Mouse (Mus musculus) G1E (cell line): ENCODE data around the gene Slc22a2. TPM values are rescaled to one million over a fixed set of nuclear protein-coding genes. Genes with fewer than 3 reads are reported as not detected.

Experiments used
- ATAC-seq: 2 replicates; pipeline ENCODE4 v1.8.0; 2016; ENCODE audit warnings: mild to moderate bottlenecking; ENCODE audit not compliant: insufficient number of reproducible peaks, poor library complexity, low FRiP score, severe bottlenecking; ENCODE audit errors: extremely low read depth
- DNase-seq: peaks from one replicate; pipeline ENCODE4 v3.0.0; 2012; ENCODE audit warnings: low spot score
- H3K27me3 ChIP-seq: 2 replicates; pipeline ENCODE4 v1.6.1; 2012; ENCODE audit warnings: mild to moderate bottlenecking, low read length, inconsistent platforms; ENCODE audit not compliant: insufficient read depth
- H3K36me3 ChIP-seq: replicated peaks from 2 replicates; pipeline ENCODE3; 2012; ENCODE audit warnings: mild to moderate bottlenecking, inconsistent platforms
- H3K4me1 ChIP-seq: 2 replicates; pipeline ENCODE4 v1.6.1; 2012; ENCODE audit warnings: low read depth, low read length, inconsistent platforms, mixed read lengths; ENCODE audit not compliant: insufficient read depth
- H3K4me3 ChIP-seq: 2 replicates; pipeline ENCODE4 v1.5.1; 2012; ENCODE audit warnings: low read depth, mild to moderate bottlenecking, inconsistent platforms, low read length, moderate library complexity, mixed read lengths
- H3K9me3 ChIP-seq: replicated peaks from 2 replicates; pipeline ENCODE4 v1.6.1; 2012; ENCODE audit warnings: inconsistent platforms
- CTCF ChIP-seq: IDR thresholded peaks from 2 replicates; pipeline ENCODE4 v1.5.1; 2012; ENCODE audit warnings: low read depth, low read length, inconsistent platforms, mixed read lengths
- GATA1 ChIP-seq: IDR thresholded peaks from 2 replicates; pipeline ENCODE4 v1.6.1; 2012; ENCODE audit warnings: borderline replicate concordance, low read length, inconsistent platforms, mixed read lengths
- GATA2 ChIP-seq: IDR thresholded peaks from 2 replicates; pipeline ENCODE4 v1.6.1; 2012; ENCODE audit warnings: low read depth, low read length, inconsistent platforms, borderline replicate concordance
- POLR2AphosphoS5 ChIP-seq: IDR thresholded peaks from 2 replicates; pipeline ENCODE4 v1.6.1; 2012; ENCODE audit warnings: low read depth, low read length, inconsistent platforms; ENCODE audit not compliant: insufficient replicate concordance
- TAL1 ChIP-seq: conservative IDR thresholded peaks from 2 replicates; pipeline ENCODE4 v1.6.1; 2012; ENCODE audit warnings: low read depth, low read length, inconsistent platforms, mixed read lengths
- polyA plus RNA-seq: library from polyadenylated mRNA; stranded (reverse); fragments of >175 nt; gene quantifications from 2 replicates; pipeline ENCODE4 v1.2.3, GENCODE M21; 2012
- total RNA-seq, 2 experiments: library from RNA; stranded (forward) in 1 of 2; stranded (reverse) in 1 of 2; fragments of 200-1000 nt in 1 of 2; fragments of >200 nt in 1 of 2; fragmentation: Nextera tagmentation in 1 of 2; gene quantifications; 2 replicates each; pipeline ENCODE4 v1.2.3; 2014 to 2017

Slc22a2 gene
- total and polyA plus RNA-seq, 3 experiments, result not detected

GRCm38 (mm10) chr17:12590911-12591625 lies 7.1 kb downstream of the Slc22a2 start:
- ATAC-seq, result no peak
- Histone ChIP-seq H3K36me3 (no peaks in the 10 kb centered on the region), H3K9me3 (peaks cover 6% of the 10 kb centered on the region), H3K27me3 (peaks cover 23% of the 10 kb centered on the region), H3K4me1 (no peaks in the 10 kb centered on the region), H3K4me3 (no peak overlapping the region)
- TF ChIP-seq GATA2, result no peak
- TF ChIP-seq TAL1, result no peak
- no peak for TF ChIP-seq GATA1
- TF ChIP-seq CTCF, result no peak
- DNase-seq, result no peak

GRCm38 (mm10) chr17:12595846-12596515 lies 12.0 kb downstream of the Slc22a2 start:
- TF ChIP-seq TAL1, result no peak
- no peak for TF ChIP-seq GATA2
- no peak for TF ChIP-seq POLR2AphosphoS5
- no peak for TF ChIP-seq CTCF
- TF ChIP-seq GATA1, result no peak
- Histone ChIP-seq H3K4me3 (no peak overlapping the region), H3K9me3 (peaks cover 23% of the 10 kb centered on the region), H3K4me1 (no peaks in the 10 kb centered on the region), H3K36me3 (no peaks in the 10 kb centered on the region), H3K27me3 (peaks cover 7% of the 10 kb centered on the region; the same call in 1 of the 2 replicates)
- ATAC-seq, result no peak
- DNase-seq, result no peak

- Histone ChIP-seq H3K4me3 (no peak overlapping the region), H3K4me1 (no peaks in the 10 kb centered on the region), H3K27me3 (peaks cover 29% of the 10 kb centered on the region), H3K9me3 (no peaks in the 10 kb centered on the region), H3K36me3 (no peaks in the 10 kb centered on the region)
- no peak for TF ChIP-seq CTCF
- no peak for TF ChIP-seq TAL1
- no peak for TF ChIP-seq GATA2
- no peak for TF ChIP-seq GATA1
- no peak for TF ChIP-seq POLR2AphosphoS5
- no peak for DNase-seq
- no peak for ATAC-seq
Observed at GRCm38 (mm10) chr17:12606634-12607033, 22.7 kb downstream of the Slc22a2 start.

GRCm38 (mm10) chr17:12607202-12607601 lies 23.3 kb downstream of the Slc22a2 start:
- Histone ChIP-seq H3K27me3 (peaks cover 30% of the 10 kb centered on the region), H3K4me1 (no peaks in the 10 kb centered on the region), H3K36me3 (no peaks in the 10 kb centered on the region), H3K9me3 (no peaks in the 10 kb centered on the region), H3K4me3 (no peak overlapping the region)
- DNase-seq, result no peak
- no peak for ATAC-seq
- TF ChIP-seq POLR2AphosphoS5 (no peak), CTCF (no peak), GATA1 (no peak), GATA2 (no peak), TAL1 (no peak)

- DNase-seq (no peak), ATAC-seq (no peak)
- Histone ChIP-seq H3K9me3 (no peaks in the 10 kb centered on the region), H3K36me3 (no peaks in the 10 kb centered on the region), H3K4me3 (no peak overlapping the region), H3K4me1 (no peaks in the 10 kb centered on the region), H3K27me3 (peaks cover 36% of the 10 kb centered on the region)
- TF ChIP-seq GATA2 (no peak), GATA1 (no peak), CTCF (no peak), TAL1 (no peak)
Observed at GRCm38 (mm10) chr17:12614511-12615385, 30.8 kb downstream of the Slc22a2 start.

GRCm38 (mm10) chr17:12615429-12615828 lies 31.5 kb downstream of the Slc22a2 start:
- ATAC-seq (no peak), DNase-seq (no peak)
- no peaks in the 10 kb centered on the region for H3K36me3 ChIP-seq
- no peaks in the 10 kb centered on the region for H3K9me3 ChIP-seq
- no peak for TF ChIP-seq CTCF
- no peak for TF ChIP-seq POLR2AphosphoS5
- no peak for TF ChIP-seq GATA2
- TF ChIP-seq TAL1, result no peak
- no peak for TF ChIP-seq GATA1
- H3K27me3 ChIP-seq, result peaks cover 36% of the 10 kb centered on the region
- H3K4me3 ChIP-seq, result no peak overlapping the region
- no peaks in the 10 kb centered on the region for H3K4me1 ChIP-seq
